Comparison of ENCODE assay signal across 7 mouse cellular contexts in genomic region chr9:78176201-78176727, GRCm38 (mm10). TPM values are rescaled to one million over a fixed set of nuclear protein-coding genes. Genes with fewer than 3 reads are reported as not detected.
A peak's percentile ranks its signal among the peaks of the same experiment; 100 is the strongest.
DNase-seq lines count a peak whose midpoint lies in the region; ATAC-seq and TF ChIP-seq lines count a peak whose summit lies in the region.

No protein-coding gene starts in this region.

- H3K36me3 ChIP-seq in hindbrain, postnatal 0 days (ENCODE audit: insufficient read depth, low read length), result no peaks in the 10 kb centered on the region

- H3K4me3 ChIP-seq in hindbrain, postnatal 0 days (ENCODE audit: low read length), result peak overlapping the region; percentile 53

- H3K27ac ChIP-seq in hindbrain, postnatal 0 days, result peak overlapping the region; percentile 98

- H3K9ac ChIP-seq in hindbrain, postnatal 0 days (replicated peaks; ENCODE audit: low read length), result peak overlapping the region; percentile 79

- TF ChIP-seq CTCF in hindbrain, postnatal 0 days (IDR thresholded peaks at IDR 0.05; ENCODE audit: low read depth), result peak; percentile 82

- H3K4me2 ChIP-seq in hindbrain, postnatal 0 days (ENCODE audit: low read depth, low read length), result peak overlapping the region; percentile 64

- no peaks in the 10 kb centered on the region for H3K9me3 ChIP-seq in hindbrain, postnatal 0 days (ENCODE audit: low read length)

- ATAC-seq in hindbrain, postnatal 0 days, result peak; percentile 76

- peaks cover 3% of the 10 kb centered on the region for H3K4me1 ChIP-seq in hindbrain, postnatal 0 days (ENCODE audit: insufficient read depth, low read length)

- 1% methylated on average over 22 of the region's 22 CpGs for WGBS in hindbrain, postnatal 0 days

- DNase-seq in T-cell, adult 2 months (ENCODE audit: low spot score), result peak; percentile 46
- peak; percentile 62 to 69 for DNase-seq in cerebellum, postnatal 25 days
- DNase-seq in gastrocnemius, adult 18-20 months (ENCODE audit: low spot score), result peak; percentile 67
- peak; percentile 93 for DNase-seq in hindbrain, postnatal 0 days (ENCODE audit: low spot score)
- peak; percentile 38 to 44 for DNase-seq in left cerebral cortex, adult 18-20 months (ENCODE audit: low spot score in 2 of 2)
- peak; percentile 75 to 76 for DNase-seq in lung, postnatal 4 days
- peak; percentile 52 to 55 for DNase-seq in right cerebral cortex, adult 2 months (ENCODE audit: low spot score in 2 of 2)

- H3K27me3 ChIP-seq in hindbrain, postnatal 0 days (ENCODE audit: insufficient read depth, low read length), result no peaks in the 10 kb centered on the region

RNA-seq across cellular contexts. Expression of gene Gsta4, which starts 6.3 kb away (rescaled TPM):
- total RNA-seq in gastrocnemius, adult 18-20 months (2021), result 10 to 100 TPM; 22.0 to 23.9 TPM
- total RNA-seq in hindbrain, postnatal 0 days (2014; rRNA removed), result 7.9 and 17.5 TPM in 2 replicates
- 51.8 and 55.1 TPM in 2 replicates for polyA plus RNA-seq in hindbrain, postnatal 0 days (2015; fragmentation: Nextera tagmentation; extraction: Ambion mirVana)
- 10 to 100 TPM; 38.5 to 45.8 TPM for total RNA-seq in left cerebral cortex, adult 18-20 months (2021)

RNA-seq across cellular contexts. Expression of gene Gsta1, which starts 54.2 kb away (rescaled TPM):
- total RNA-seq in gastrocnemius, adult 18-20 months (2021), result not detected
- total RNA-seq in hindbrain, postnatal 0 days (2014; rRNA removed), result not detected in 2 replicates
- polyA plus RNA-seq in hindbrain, postnatal 0 days (2015; fragmentation: Nextera tagmentation; extraction: Ambion mirVana), result not detected in 2 replicates
- not detected for total RNA-seq in left cerebral cortex, adult 18-20 months (2021)

Comparison
In these comparisons a context has a peak if more than half of its experiments do, and no peak if none do; other contexts are left out.
1. Peak in every context shown above with its lines: DNase-seq, ATAC-seq, H3K4me3 ChIP-seq and H3K27ac ChIP-seq.
2. DNase-seq: peak in every context shown above with its lines; median percentile 93 in hindbrain, postnatal 0 days; 76 in lung, postnatal 4 days; 67 in gastrocnemius, adult 18-20 months; 66 in cerebellum, postnatal 25 days; 54 in right cerebral cortex, adult 2 months; 46 in T-cell, adult 2 months; 41 in left cerebral cortex, adult 18-20 months.